Mouse (Mus musculus) gastrocnemius, postnatal 25 days (tissue): ENCODE data around the gene Ccl2. TPM values are rescaled to one million over a fixed set of nuclear protein-coding genes. Genes with fewer than 3 reads are reported as not detected.

Experiments
- DNase-seq: peaks from one replicate; pipeline ENCODE4 v3.0.0; 2022
- total RNA-seq, 2 experiments: library from RNA; stranded (reverse); gene quantifications; 1 replicate in 1 of 2; 2 replicates in 1 of 2; pipeline ENCODE4 v1.2.3; 2021

Ccl2 gene
- total RNA-seq, 2 experiments from 2014 or later: 0.35 to 0.46 TPM

DNA sequence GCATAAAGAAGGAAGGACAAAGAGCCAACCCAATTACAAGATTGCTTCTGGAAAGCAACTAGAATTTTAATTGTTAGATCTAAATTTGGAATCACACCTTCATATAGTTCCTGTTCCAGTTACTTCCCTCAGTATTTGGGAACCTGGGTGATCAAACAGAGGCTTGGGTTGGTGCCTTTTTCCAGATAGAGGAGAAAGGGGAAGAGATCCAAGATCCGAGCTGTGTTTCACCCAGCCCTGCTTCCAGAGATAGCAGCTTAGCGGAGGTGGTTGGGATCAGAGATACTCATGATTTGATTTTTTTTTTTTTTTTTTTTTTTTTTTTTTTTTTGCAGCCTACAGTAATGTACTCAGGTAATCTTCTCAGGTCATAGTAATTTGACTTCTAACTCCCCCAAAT lies 486 bp downstream of the Ccl2 start:
- no peak for DNase-seq

DNA sequence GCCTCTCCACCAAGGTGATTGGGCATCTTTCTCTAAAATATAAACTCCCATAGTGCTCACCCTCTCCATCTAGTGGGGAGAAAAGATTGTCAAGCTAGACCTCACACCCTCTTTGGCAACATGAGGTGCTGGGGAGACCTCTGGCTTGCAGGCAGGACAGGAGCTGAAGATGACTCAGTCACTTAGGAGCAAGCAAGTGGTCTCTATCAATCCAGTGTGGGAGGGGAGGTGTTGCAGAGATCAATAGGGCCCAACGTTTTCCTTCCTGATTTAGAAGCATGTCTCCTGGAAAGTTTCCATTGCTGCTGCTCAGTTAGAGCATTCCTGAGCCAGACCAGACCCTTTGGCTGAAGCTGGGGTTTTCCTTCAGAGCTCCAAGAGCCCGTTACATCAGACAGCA lies 3.2 kb downstream of the Ccl2 start, which contains the start of gene Gm17268:
Gm17268 (minus strand) TSS at position 28 of the 400 bp plus-strand sequence.
- no peak for DNase-seq

DNA sequence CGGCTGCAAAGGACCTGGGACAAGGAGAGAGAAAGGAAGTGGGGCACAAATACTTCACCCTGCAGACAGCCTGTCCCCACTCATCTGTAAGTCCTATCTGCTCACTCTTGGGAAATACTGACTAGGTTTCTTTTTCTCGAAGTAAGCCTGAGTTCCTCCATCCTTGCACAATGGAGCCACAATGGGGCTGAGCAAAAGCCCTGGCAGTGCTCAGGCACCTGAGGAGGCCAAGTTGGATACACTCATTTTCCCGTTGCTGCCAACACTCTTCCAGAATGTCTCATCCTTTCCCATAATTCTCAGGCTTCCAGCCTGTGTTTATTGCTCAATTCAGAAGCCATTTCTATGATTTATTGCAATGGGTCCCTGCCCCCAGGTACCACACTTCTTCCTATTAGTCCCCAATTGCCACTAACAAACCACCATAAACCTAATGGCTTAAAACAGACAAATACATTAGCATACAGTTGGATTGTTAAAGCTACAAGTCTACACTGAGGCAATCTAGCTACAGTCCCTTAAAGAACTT lies 3.8 kb downstream of the Ccl2 start:
- DNase-seq: no peak

GRCm38 (mm10) chr11:82041671-82042080 lies 6.3 kb downstream of the Ccl2 start:
- DNase-seq: no peak

GRCm38 (mm10) chr11:82045471-82045870 lies 10.1 kb downstream of the Ccl2 start, which contains the start of gene Ccl7:
TSS of gene Ccl7 (plus strand) at chr11:82045712.
- DNase-seq: peak; percentile 66

DNA sequence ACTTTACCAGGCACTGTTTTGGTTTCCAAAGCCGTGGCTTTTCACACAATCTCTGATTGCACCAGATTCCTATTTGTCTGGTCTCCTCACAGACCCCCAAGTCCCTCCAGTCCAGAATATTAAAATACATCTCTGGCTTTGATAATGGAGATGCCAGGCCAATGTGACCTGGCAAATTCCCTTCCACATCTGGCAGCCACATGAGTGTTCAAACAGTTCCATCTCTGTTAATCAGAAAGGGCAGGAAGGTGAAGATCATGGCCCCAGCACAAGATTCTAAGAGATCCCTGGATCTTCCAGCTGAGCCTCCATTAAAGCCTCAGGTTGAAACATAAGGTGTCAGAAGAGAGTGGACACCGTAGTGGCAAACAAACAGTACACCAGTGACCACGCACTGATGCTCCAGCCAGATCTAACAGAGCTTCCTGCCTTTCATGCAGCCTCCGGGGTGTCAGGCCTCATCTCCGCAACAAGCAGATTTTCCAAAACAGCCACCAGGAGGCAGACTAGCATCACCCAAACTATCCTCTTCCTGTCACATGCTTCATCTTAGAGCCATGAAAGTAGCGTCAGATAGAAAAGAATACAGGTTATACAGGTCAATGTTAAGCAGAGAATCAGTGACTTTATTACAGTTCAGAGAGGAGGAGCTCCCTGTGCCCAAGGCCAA lies 12.5 kb downstream of the Ccl2 start:
- peak; percentile 55 for DNase-seq

DNA sequence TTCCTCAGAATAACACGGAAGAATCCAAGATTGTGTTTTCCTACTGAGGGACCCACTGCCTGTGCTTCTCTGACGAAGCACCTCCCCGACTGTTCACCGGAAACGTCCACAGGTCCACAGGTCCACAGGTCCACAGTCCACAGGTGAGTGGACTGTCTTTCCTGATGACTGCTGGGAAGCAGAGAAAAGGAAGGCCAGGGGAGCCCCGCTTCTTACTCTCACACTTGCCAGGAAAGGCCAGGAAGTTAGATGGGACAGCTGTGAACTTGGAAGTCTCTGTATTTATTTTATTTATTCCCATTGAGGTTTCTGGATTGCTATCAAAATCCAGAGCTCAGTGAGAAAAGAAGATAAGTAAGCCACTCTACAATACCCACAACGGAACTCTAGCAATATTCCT lies 18.5 kb downstream of the Ccl2 start:
- no peak for DNase-seq

DNA sequence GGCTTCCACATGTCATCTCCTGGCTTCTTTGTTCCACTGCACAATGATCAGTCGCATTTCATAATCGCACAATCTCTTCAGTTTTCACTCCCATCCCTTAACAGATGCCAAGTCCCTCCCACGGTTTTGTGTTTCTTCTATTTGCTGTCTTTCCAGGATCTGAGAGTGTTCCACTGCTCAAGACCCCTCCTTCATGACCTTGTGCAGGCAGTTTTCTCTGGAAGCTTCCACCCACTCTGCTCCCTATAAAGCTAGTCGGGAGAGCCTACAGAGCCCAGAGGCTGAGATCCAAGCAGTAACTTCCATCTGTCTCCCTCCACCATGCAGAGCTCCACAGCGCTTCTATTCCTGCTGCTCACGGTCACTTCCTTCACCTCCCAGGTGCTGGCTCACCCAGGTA lies 22.3 kb downstream of the Ccl2 start, which contains the start of gene Ccl11:
Ccl11 (plus strand) TSS at position 178 of the 400 bp plus-strand sequence.
- peak; percentile 36 for DNase-seq

DNA sequence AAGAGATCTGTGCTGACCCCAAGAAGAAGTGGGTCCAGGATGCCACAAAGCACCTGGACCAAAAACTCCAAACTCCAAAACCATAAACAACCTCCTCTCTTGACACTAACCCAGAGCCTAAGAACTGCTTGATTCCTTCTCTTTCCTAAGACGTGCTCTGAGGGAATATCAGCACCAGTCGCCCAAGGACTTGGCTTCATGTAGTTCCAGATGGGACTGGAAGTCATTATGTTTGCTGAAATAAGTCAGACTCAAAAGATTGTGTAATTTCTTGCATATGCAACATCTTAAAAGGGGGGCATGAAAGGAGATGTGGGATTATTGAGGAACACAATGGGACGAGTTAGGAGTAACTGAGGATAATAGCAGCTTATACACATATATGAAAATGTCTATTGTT lies 26.9 kb downstream of the Ccl2 start:
- peak; percentile 15 for DNase-seq

DNA sequence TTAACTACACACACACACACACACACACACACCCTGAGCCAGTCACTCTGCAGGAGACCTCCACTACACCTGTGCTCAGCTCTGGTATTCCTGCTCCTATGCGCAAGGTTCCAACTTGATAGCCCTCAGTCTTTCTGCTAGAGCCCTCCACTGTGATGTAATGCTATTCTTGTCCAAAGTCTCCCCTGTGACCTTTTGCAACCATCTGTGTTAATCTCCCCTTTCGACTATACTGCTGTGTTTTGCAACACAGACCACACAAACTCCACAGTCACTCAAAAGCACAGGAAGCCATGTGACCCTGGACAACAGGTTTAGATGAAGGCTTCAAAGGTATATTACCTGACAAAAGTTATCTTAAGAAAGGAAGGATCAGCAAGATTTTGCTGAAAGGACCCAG lies 28.1 kb downstream of the Ccl2 start:
- DNase-seq: no peak

GRCm38 (mm10) chr11:82066953-82067571 lies 31.7 kb downstream of the Ccl2 start:
- DNase-seq: no peak

DNA sequence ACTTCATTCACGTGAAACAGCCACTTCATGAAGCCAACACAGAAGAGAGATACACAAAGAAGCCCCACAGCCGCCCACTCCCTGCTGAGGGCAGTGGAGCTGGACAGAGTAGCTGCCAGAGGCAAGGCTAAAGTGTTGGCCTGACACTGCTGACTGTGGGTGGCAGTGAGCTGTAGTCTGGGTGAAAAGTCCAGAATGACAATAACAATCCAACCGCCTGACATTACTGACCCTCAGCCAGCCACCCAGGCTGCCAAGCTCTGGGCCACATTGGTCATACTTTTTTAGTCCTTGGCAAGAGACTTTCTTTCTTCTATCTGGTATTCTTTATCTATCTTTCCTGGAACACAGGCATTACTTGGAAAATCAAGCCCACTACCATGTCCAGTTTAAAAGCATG lies 35.7 kb downstream of the Ccl2 start:
- DNase-seq: peak; percentile 35

- DNase-seq: no peak
Observed at GRCm38 (mm10) chr11:82072374-82072773, 37.0 kb downstream of the Ccl2 start.

DNA sequence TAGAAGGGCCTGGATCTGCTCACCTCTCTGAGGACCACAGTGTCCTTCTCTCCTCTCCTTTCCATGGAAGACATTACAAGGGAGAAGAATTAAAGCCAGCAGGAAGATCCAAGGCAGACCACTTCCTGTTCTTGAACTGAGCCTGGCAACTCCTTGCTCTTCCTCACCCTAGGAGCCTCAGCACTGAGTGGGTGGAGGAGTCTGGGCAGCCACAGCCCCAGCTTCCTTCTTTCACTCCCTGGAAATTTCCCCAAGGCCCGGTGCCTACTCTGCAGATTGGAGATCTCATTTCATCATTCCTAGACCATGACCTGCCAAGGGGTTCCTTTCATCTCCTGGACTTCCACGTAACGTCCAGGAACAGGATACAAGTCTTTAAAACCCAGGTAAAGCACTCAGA lies 37.6 kb downstream of the Ccl2 start:
- DNase-seq: no peak

DNA sequence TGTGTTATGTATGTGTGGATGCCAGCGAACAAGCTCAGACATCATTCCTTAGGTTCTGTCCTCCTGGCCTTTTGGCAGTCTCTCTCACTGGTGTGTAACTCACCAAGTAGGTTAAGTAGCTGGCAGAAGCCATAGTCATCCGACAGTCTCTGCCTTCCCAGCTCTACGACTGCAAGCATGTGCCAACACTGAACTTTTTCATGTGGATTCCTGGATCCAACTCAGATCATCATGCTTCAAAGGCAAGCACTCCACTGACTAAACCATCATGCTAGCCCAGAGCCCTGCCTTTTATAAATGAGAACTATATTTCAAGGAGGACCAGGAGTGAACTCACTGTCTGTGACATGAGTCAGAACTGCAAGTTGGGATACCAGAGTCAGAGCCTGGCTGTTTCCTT lies 38.3 kb downstream of the Ccl2 start:
- no peak for DNase-seq

GRCm38 (mm10) chr11:82077031-82077430 lies 41.7 kb downstream of the Ccl2 start:
- no peak for DNase-seq

GRCm38 (mm10) chr11:82078136-82078730 lies 42.9 kb downstream of the Ccl2 start:
- DNase-seq: no peak

DNA sequence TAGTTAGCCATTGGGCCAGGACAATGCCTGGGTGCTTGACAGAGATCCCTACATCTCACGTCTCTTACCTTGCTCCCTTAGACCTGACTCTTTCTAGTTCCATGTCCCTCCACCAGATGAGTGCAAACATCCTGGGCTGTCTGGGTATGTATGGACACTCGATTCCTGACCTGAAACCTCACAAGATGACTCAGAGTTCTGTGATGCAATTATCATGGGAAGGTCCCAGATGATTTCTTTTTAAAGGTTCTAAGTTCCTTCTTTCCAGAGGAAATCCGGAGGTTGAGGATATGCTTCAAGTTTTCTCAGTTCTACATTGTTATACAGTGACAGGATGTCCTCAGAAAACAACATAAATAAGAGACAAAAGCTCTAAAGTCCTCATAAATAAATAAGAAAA lies 45.5 kb downstream of the Ccl2 start:
- no peak for DNase-seq

- DNase-seq: no peak
Observed at GRCm38 (mm10) chr11:82084360-82084759, 49.0 kb downstream of the Ccl2 start.
